Mouse (Mus musculus): ENCODE measurements around the gene Ffar1.

DNA sequence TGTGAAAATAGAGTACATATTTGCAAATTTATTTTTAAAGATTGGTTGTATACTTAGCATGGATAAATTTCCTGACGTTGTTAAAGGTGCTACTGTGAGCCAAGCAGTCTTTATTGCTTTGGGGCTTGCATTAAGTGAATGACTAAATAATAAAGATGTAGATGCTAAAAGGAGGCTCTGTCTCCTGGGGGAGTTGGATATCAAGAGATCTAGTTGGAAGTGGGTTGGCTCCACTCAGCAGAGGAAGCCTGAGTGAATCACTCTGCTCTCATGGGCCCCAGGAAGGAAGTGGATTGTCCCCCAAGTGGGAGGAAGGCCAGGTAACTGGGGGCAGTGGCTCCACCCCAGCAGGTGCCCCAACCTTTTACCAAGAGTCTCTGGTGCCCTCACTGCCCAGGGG lies 3.6 kb downstream of the Ffar1 start:
- TF ChIP-seq CTCF (IDR thresholded peaks at IDR 0.05; ENCODE audit: control insufficient read depth, insufficient read depth, insufficient read length) (no peak), USF1 (IDR thresholded peaks at IDR 0.05; ENCODE audit: low read depth) (no peak), MAX (IDR thresholded peaks at IDR 0.05) (no peak), MYOG (IDR thresholded peaks at IDR 0.05; ENCODE audit: control insufficient read depth, extremely low read depth, insufficient read length) (no peak), MYOD1 (IDR thresholded peaks at IDR 0.05; ENCODE audit: control insufficient read depth, insufficient read length, low read depth) (no peak), CEBPB (IDR thresholded peaks at IDR 0.05; ENCODE audit: low read depth) (no peak)

Measured in C2C12 (cell line).